Comparison of ENCODE assay signal across 18 mouse cellular contexts in the genomic region with DNA sequence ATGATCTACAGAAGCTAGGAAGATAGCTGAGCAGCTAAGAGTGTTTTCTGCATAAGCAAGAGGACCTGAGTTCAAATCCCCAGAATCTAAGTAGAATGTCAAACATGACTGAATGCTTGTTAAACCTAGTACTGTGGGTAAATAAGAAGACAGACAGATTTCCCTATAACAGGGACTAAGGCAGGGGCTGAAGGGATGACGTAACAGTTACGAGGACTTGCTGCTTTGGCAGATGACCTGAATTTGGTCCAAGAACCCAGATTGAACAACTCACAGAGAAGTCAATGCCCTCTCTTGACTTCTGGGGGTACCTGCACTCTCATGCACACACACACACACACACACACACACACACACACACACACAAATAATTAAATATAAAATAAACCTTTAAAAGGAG.
DNase-seq lines count a peak whose midpoint lies in the region; ATAC-seq and TF ChIP-seq lines count a peak whose summit lies in the region.
"Had no signal": no experiment of that assay in that cellular context is flagged by ENCODE, and none has a peak within 500 bp of the region (broad histone marks: within the 10 kb centered on the region; RNA-seq: fewer than 3 reads in every experiment).

No protein-coding gene starts in this region.

- ATAC-seq in heart, postnatal 0 days (ENCODE audit: insufficient read depth, low read depth): no peak
- ATAC-seq: forebrain, embryonic 16.5 days; intestine, embryonic 15.5 days had no signal

- H3K4me2 ChIP-seq in heart, postnatal 0 days (ENCODE audit: low read depth, low read length): no peak overlapping the region
- peak overlapping the region; percentile 3 for H3K4me2 ChIP-seq in myocyte (ENCODE audit: low read depth)
- H3K4me2 ChIP-seq: forebrain, embryonic 12.5 days; hindbrain, embryonic 14.5 days; intestine, embryonic 15.5 days had no signal

- no peak overlapping the region for H3K4me3 ChIP-seq in heart, postnatal 0 days (ENCODE audit: low read depth, low read length)
- H3K4me3 ChIP-seq in ES-Bruce4 (ENCODE audit: low read depth, low read length) (no peak overlapping the region), ES-E14 (ENCODE audit: insufficient read depth in 1 of 2, low read depth in 1 of 2, low read length in 2 of 2, poor library complexity in 1 of 2, severe bottlenecking in 1 of 2) (no peak overlapping the region), myocyte (no peak overlapping the region)
- H3K4me3 ChIP-seq: forebrain, embryonic 12.5 days; hindbrain, embryonic 10.5 days; intestine, embryonic 15.5 days had no signal

- DNase-seq in heart, postnatal 0 days (ENCODE audit: low spot score): no peak
- no peak for DNase-seq in heart, postnatal 4 days
- no peak for DNase-seq in ES-E14 (ENCODE audit: low read depth, low spot score)
- DNase-seq in left cerebral cortex, adult 18-20 months (ENCODE audit: low spot score in 2 of 2): no peak
- DNase-seq in right cerebral cortex, postnatal 14 days: no peak
- DNase-seq: adrenal gland, postnatal 14 days; cerebellum, adult 18-20 months; cerebellum, adult 9-11 months; cerebellum, postnatal 36 days; gastrocnemius, postnatal 10 days; heart, postnatal 14 days had no signal

- no peaks in the 10 kb centered on the region; the same call in 1 of the 2 replicates for H3K36me3 ChIP-seq in heart, postnatal 0 days (replicated peaks; ENCODE audit: control insufficient read depth, insufficient read depth, low read length)
- no peaks in the 10 kb centered on the region for H3K36me3 ChIP-seq in ES-Bruce4 (ENCODE audit: control insufficient read depth, insufficient read depth, low read length, poor library complexity, severe bottlenecking)
- no peaks in the 10 kb centered on the region for H3K36me3 ChIP-seq in ES-E14 (ENCODE audit: control insufficient read depth, insufficient read depth, low read length, poor library complexity, severe bottlenecking)
- peaks cover 21% of the 10 kb centered on the region for H3K36me3 ChIP-seq in myocyte (ENCODE audit: control insufficient read depth, insufficient read depth)
- H3K36me3 ChIP-seq: forebrain, embryonic 12.5 days; hindbrain, embryonic 10.5 days; intestine, embryonic 15.5 days had no signal

- no peaks in the 10 kb centered on the region for H3K9me3 ChIP-seq in heart, postnatal 0 days (replicated peaks; ENCODE audit: control insufficient read depth, low read length)
- H3K9me3 ChIP-seq in ES-Bruce4 (replicated peaks; ENCODE audit: control insufficient read depth, insufficient read depth, low read length, poor library complexity, severe bottlenecking) (no peaks in the 10 kb centered on the region), ES-E14 (ENCODE audit: control insufficient read depth, insufficient read depth, low read depth, low read length) (no peaks in the 10 kb centered on the region)
- H3K9me3 ChIP-seq: forebrain, embryonic 12.5 days; hindbrain, embryonic 10.5 days; intestine, embryonic 15.5 days had no signal

- no peak for TF ChIP-seq CTCF in heart, postnatal 0 days (IDR thresholded peaks at IDR 0.05; ENCODE audit: low read depth)
- no peak for TF ChIP-seq CTCF in ES-Bruce4 (IDR thresholded peaks at IDR 0.05; ENCODE audit: low read depth, low read length)

- H3K27me3 ChIP-seq in heart, postnatal 0 days (ENCODE audit: control insufficient read depth, insufficient read depth, low read length): no peaks in the 10 kb centered on the region
- no peaks in the 10 kb centered on the region for H3K27me3 ChIP-seq in ES-Bruce4 (ENCODE audit: control insufficient read depth, insufficient read depth, low read length, poor library complexity, severe bottlenecking)
- no peaks in the 10 kb centered on the region for H3K27me3 ChIP-seq in myocyte (ENCODE audit: control insufficient read depth, insufficient read depth, insufficient read length)
- H3K27me3 ChIP-seq: forebrain, embryonic 12.5 days; intestine, embryonic 15.5 days had no signal

- in situ Hi-C loops in ES-E14 (cut with MboI; ENCODE audit: low sequenced_read_pairs in 2 of 2, unreplicated experiment in 2 of 2): no loop called here

- H3K27ac ChIP-seq in heart, postnatal 0 days (ENCODE audit: low read depth): peak overlapping the region; percentile 11; the same call in 1 of the 2 replicates
- H3K27ac ChIP-seq in ES-Bruce4 (ENCODE audit: insufficient read depth, low read length): peak overlapping the region; percentile 64
- no peak overlapping the region; the same call in 1 of the 2 replicates for H3K27ac ChIP-seq in ES-E14 (ENCODE audit: insufficient read depth, low read depth, low read length, poor library complexity, severe bottlenecking)
- H3K27ac ChIP-seq: forebrain, embryonic 12.5 days; hindbrain, embryonic 14.5 days; intestine, embryonic 15.5 days had no signal

- peaks cover 79% of the 10 kb centered on the region for H3K79me2 ChIP-seq in myocyte (ENCODE audit: control insufficient read depth, insufficient read depth)

- peaks cover 70% of the 10 kb centered on the region for H3K4me1 ChIP-seq in heart, postnatal 0 days (ENCODE audit: control insufficient read depth, insufficient read depth)
- H3K4me1 ChIP-seq in ES-Bruce4 (ENCODE audit: control insufficient read depth, insufficient read depth, low read length): no peaks in the 10 kb centered on the region
- H3K4me1 ChIP-seq in ES-E14 (ENCODE audit: control insufficient read depth in 2 of 2, insufficient read depth in 2 of 2, low read length in 2 of 2, poor library complexity in 1 of 2): peaks cover 8 to 33% of the 10 kb centered on the region in 2 experiments; a peak in 2 of 4 replicates

- no peak overlapping the region for H3ac ChIP-seq in myocyte (ENCODE audit: control insufficient read depth, insufficient read length)

- TF ChIP-seq POLR2A in ES-Bruce4 (IDR thresholded peaks at IDR 0.05; ENCODE audit: insufficient read depth, low read length): no peak
- no peak for TF ChIP-seq POLR2A in myocyte (IDR thresholded peaks at IDR 0.05; ENCODE audit: insufficient read length, low read depth)

- WGBS in heart, postnatal 0 days: 77% methylated on average over 2 of the region's 2 CpGs

- TF ChIP-seq EP300 in heart, postnatal 0 days (IDR thresholded peaks at IDR 0.05; ENCODE audit: low read depth): no peak
- no peak for TF ChIP-seq EP300 in ES-Bruce4 (IDR thresholded peaks at IDR 0.05; ENCODE audit: insufficient read depth, low read depth, low read length)

- no peak overlapping the region for H3K9ac ChIP-seq in heart, postnatal 0 days (replicated peaks; ENCODE audit: low read depth, low read length)
- H3K9ac ChIP-seq in ES-Bruce4 (ENCODE audit: low read depth, poor library complexity, severe bottlenecking): no peak overlapping the region
- no peak overlapping the region for H3K9ac ChIP-seq in ES-E14 (ENCODE audit: insufficient read depth, low read depth, low read length, poor library complexity, severe bottlenecking)
- H3K9ac ChIP-seq: forebrain, embryonic 12.5 days; hindbrain, embryonic 14.5 days; intestine, embryonic 15.5 days had no signal

TF ChIP-seq in ES-E14, 5 proteins besides CTCF, POLR2A, EP300 and RAD21:
- no peak for TF ChIP-seq ZC3H11A (IDR thresholded peaks at IDR 0.05; ENCODE audit: borderline replicate concordance, low read depth, low read length)
- no peak for TF ChIP-seq MAFK (IDR thresholded peaks at IDR 0.05; ENCODE audit: insufficient read depth, low read depth, low read length)
- TF ChIP-seq ZNF384 (IDR thresholded peaks at IDR 0.05; ENCODE audit: low read depth, low read length): no peak
- TF ChIP-seq CHD2 (IDR thresholded peaks at IDR 0.05; ENCODE audit: low read depth, low read length): 0 out of 2 replicates have a peak, but pooled peaks have one; percentile 2
- no peak for TF ChIP-seq HCFC1 (IDR thresholded peaks at IDR 0.05; ENCODE audit: borderline replicate concordance, insufficient read depth, low read length)

TF ChIP-seq in myocyte, 11 proteins besides CTCF, POLR2A, EP300 and RAD21:
- peak; percentile 51; the same call in 1 of the 2 replicates for TF ChIP-seq CEBPB (IDR thresholded peaks at IDR 0.05; ENCODE audit: insufficient read depth, poor library complexity, severe bottlenecking)
- no peak for TF ChIP-seq MYOG (IDR thresholded peaks at IDR 0.05; ENCODE audit: control insufficient read depth in 1 of 3, insufficient read depth in 1 of 3, insufficient read length in 2 of 3, low read depth in 2 of 3)
